Mouse (Mus musculus) right cerebral cortex, adult 2 months (tissue): ENCODE measurements around the gene Kdm2b.
A peak's percentile ranks its signal among the peaks of the same experiment; 100 is the strongest.

Experiments
- DNase-seq, 2 experiments: peaks; one replicate each; pipeline ENCODE4 v3.0.0; 2021 to 2022; ENCODE audit warnings: low spot score in 2 of 2

Kdm2b gene

DNA sequence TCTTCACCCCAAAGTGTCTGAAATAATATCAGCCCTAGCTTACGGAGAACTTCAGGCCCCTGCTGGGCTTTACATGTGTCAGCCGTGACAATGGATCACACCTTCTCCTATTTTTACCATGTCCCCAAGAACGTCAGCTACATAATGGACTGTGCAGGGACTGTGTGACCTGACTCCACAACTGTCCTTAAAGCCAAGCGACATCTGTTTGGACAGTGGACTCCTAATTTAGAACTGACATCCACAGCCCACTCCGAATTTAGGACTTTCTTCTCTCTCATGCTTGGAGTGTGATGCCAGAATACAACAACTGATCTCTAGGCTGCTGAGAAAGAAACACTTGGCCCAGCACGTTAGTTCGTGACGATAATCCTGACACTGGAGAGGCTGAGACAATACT, 62.5 kb downstream of the Kdm2b start:
- DNase-seq: no peak

DNA sequence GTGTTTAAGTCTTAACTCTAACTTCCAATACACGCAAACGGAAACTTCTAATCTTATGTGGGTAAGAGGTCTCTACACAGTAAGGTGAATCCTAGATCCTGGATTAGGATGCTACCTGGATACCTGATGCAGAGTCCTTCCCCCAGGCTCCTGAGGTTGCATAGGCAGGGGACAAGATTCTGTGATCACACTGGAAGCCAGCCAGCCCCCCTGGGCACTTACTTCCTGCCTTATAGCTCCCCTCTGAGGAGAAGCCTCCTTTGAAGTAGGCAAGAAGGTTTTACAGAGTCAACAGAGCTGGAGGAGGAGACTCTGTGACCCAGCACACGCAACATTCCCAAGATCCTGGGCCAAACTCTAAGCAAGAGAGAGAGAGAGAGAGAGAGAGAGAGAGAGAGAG, 63.3 kb downstream of the Kdm2b start:
- DNase-seq: no peak

DNA sequence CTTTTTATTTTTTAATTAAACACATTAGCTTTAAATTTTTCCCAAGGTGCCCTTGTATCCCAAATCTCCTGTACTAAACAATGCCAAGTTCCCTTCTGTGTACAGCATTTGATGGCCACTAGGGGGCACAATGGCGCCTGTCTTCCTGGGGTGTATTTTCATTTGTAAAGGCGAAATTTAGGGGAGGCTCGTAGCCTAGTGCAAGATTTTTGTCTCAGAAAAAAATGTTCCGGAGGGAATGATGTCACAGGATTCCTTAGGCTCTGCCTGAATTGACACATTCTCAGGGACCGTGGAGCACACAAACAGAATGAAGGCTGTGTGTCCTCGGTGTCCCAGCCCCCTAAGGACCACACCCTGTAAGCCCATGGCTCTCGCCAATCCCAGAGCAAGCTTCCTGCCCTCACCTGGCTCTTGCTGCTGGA, 64.1 kb downstream of the Kdm2b start:
- peak; percentile 77 to 78 for DNase-seq

DNA sequence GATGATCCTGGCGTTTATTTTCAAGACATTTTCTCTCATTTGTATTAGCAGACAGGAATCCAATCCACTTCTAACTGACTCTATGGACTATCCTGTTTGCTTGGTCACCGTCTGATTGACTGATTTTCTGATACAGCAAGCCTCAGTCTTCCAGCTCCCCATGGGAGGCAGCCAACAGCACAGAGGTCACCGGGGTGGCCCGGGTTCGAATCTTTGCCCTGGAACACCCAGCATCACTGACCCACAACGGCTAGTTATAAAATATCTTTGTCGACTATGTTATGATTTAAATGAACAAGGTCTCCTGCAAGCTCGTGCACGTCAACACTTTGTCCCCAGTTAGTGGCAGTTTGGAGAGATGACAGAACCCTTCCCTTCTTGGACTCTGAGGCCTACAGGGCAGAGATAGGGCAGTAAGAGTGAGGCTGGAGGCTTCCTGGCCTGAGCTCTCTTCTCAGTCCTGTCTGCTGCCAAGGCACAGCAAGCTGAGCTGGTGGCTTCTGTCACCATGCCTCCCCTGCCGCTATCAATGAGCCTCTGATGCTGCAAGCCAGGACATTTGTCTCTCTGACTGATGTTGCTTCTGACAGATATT, 65.7 kb downstream of the Kdm2b start:
- no peak for DNase-seq

DNA sequence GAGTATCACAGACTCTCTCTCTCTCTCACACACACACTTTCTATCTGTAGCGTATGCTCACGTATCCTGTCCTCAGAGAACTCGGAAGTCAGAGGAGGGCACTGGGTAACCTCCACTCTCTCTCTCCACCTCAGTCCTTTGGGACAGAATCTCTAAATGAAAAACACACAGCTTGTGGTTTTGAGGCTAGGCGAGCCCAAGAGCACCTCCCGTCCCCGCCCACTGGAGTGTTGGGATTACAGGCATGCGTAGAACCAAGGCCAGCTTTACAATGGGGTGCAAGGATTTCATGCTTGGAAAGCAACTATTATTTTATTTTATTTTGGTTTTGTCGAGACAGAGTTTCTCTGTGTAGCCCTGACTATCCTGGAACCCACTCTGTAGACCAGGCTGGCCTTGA, 67.7 kb downstream of the Kdm2b start:
- DNase-seq: no peak

DNA sequence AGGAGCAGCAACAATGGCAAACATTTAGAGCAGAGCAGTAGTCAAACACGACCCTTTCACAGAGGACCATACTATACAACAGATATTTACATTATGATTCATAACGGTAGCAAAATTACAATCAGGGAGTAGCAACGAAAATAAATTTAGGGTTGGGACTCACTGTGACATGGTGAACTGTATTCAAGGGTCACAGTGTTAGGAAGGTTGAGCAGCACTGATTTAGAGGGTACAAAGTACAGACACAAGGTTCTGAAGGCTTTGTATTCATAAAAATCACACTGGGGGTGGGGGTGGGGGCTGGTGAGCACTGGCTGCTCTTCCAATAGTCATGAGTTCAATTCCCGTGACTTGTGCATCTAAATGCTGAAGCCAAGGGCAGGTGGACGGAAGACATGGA, 69.1 kb downstream of the Kdm2b start:
- no peak for DNase-seq

DNA sequence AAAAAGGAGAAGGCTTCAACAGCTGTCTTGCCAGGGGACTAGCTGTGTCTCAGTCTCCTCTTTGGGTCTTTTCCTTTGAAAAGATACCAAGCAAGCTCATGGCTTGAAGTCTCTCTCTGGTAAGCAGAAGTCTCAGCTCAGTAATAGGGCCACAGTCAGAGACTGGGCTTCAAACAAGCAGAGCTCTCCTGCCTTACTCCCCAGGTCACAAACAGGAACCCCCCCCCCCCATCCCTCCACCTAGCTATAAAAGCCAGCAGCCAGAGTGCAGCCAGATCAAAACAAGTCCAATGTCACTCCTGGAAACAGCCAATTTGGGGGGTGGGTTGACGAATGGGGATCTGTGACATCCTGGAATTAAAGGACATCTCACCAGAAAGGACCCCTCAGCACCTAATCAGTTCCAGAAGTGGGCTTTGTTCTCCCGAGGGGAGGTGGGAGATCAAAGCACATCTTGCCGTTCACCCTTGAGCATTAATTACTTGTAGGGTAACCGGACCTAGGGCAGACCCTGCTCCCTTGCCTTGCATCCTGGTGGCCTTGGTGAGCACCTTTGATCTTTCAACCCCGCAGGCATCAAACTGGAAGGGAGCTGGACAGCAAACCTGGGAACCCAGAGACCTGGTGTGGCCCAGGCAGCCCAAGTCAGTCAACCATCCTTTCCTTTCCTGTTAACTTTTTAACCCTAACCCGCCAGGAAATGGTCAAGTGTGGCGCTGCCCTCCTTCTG, 71.5 kb downstream of the Kdm2b start:
- DNase-seq: no peak

DNA sequence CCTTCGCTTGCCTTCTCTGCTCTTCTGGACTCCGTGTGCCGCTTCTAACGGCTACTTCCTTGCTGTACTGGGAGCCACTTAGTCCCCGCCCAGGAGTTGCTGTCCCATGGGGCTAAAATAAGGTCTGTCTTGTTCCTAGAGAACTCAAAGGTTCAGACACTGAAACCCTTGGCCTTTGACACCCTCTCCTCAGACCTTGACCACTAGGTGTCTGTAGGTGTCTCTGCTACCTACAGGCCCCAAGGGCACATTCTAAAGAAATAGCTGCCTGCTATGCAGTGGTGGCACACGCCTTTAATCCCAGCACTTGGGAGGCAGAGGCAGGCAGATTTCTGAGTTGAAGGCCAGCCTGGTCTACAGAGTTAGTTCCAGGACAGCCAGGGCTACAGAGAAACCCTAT, 73.5 kb downstream of the Kdm2b start:
- no peak for DNase-seq

DNA sequence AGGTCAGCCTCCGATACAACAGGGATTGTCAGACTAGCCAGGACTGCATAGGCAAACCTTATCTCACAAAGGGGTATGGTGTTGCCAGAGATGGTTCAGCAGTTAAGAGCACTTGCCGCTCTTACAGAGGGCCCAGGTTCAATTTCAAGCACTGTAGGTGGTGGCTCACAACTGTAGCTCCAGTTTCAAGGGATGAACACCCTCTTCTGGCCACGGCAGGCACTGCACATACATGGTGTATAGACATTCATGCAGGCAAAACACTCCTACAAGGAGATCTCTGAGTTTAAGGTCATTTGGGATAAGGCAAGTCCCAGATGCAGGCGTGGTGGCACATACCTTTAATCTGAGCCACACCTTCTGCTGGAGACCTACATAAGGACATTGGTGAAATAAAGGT, 76.8 kb downstream of the Kdm2b start:
- DNase-seq: no peak

DNA sequence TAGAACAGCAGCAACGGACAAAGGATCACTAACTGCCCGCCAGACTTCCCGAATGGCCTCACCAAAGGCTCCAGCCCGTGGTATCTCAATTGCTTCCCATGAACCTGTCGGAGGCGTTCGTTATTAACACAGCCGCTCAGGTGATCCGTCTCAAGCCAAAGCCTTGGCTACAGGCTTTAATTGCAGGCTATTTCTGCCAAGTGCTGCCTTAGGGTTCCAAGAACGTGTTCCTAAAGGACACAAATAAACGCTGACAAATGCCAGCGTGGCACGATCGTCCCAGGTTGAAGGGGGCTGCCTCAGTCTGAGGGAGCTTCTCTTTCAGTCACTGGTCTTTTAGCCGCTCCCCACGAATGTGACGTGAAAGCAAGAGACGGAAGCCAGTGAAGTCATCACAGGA, 80.1 kb downstream of the Kdm2b start:
- no peak for DNase-seq

DNA sequence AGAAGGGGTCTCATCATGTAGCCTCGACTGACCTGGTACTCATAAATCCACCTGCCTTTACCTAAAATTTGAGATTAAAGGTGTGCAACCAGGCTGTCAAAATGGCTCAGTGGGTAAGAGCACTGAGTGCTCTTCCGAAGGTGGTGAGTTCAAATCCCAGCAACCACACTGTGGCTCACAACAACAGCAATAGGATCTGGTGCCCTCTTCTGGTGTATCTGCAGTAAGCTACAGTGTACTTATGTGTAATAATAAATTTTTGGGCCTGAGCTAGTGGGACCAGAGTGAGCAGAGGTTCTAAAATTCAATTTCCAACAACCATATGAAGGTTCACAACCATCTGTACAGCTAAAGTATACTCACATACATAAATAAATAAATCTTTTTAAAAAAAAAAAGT, 81.6 kb downstream of the Kdm2b start:
- no peak for DNase-seq

DNA sequence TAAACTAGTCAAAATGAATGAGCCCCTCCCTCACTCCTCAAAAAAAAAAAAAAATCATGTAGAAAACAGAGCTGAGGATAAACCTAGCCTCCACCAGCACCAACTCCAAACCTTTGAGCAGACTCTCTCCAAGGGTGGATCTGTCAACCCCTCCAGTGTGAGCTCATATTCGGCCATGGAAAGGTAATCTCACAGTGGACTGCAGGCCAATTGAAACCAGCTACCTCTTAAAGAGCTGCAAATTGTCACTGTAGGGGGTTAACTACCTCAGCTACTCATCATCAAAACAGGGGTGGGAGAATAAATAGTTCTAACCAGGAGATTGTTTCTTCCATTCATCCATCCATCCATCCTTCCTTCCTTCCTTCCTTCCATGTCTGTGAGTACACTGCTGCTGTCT, 82.4 kb downstream of the Kdm2b start:
- no peak for DNase-seq

DNA sequence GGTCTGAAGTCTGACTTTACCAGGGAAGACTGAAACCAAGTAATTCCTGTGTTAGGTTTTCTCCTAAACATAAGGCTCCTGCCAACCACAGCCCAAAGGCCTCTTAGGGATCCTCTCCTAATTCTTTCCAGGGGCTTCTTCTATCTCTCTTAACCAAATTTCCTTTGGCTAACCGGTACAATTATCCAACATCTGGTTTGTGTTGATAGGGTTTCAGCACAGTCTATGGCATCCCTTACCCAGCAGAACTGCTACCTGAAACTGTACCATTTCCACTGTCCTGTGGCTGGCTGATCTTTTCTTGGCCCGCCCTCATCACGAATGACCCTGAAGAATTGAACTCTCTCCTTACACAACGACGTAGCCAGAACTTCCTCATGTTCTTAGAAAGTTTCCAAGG, 86.5 kb downstream of the Kdm2b start:
- no peak for DNase-seq

DNA sequence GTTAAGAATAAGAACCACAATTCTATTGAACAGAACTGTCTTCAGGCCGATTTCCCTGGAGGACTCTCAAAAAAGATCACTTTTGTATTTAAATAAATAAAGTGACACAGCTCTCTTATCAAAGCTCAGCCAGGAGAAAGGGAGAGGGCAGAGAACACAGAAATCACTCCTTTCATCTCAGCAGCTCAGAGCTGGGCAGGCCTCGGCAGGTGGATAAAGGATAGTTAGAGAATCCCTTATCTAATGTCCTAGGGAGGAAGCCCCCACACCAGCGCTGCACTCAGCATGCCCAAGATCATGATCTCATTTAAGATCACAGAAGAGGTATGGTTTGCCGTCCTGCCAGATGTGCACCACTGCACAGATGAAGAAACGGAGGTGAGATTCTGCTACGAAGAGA, 87.4 kb downstream of the Kdm2b start:
- DNase-seq: no peak

DNA sequence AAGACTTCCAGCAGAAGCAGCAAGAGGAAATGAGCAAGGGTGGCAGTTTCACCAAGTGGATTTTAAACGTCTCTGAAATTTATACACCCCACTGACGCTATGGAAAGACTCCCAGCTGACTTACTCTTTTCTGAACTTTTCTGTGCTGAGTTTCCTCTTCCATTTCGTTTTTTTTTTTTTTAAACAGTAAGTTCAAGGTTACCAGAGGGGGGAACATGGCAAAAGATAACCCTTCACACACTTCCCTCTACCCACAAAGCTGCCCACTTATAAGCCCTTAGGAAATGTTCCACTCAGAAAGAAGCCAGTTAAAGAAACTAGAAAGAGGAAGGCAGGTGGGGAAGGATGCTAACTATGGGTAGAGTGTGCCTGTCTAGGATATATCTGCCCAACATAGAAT, 88.0 kb downstream of the Kdm2b start:
- DNase-seq: no peak

DNA sequence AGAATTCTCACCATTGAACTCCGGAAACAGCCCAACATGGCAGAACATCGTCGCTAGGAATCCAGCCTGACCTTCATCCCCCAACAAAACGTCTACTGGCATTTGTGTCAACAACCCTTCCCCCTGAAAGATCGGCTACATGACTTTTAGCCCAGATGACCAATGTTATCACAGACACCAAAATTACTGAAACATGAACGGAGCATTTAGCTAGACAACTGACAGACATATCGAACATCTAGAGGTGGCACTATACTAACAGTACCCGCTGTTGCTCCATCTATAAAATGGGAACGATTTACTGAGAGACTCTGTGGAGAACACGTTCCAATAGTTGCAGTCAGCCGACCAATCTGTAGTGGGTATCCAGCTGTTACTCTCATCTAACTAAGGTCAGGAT, 88.4 kb downstream of the Kdm2b start:
- DNase-seq: no peak

DNA sequence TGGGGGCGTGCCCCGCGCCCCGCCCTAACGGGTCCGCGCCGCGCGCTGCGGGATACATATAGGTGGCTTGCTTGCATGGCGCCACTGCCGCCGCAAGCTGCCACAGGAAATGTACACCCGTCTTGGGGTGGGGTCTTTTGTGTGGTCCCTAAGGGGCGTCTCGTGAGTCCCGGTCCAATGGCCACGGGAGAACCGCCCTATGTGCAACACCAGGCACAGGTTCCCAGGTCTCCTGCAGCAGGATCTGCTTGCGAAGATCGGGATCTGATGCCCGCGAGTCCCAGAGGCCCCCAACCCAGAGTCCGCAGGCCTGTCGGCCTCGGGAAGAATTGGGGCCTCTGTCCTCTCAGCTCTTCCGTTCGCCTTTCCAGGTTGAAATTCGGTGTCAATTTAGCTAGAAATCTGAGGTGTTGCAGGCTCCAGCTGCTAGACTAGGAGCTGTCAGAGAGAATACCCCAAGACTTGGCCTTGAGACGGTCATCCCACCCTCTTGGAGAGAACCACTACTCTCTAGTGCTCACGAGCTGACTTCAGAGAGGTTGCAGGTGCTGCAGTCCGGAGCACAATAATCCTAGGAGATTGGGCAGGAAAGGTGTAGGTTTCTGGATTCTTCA, 89.0 kb downstream of the Kdm2b start:
- no peak for DNase-seq

DNA sequence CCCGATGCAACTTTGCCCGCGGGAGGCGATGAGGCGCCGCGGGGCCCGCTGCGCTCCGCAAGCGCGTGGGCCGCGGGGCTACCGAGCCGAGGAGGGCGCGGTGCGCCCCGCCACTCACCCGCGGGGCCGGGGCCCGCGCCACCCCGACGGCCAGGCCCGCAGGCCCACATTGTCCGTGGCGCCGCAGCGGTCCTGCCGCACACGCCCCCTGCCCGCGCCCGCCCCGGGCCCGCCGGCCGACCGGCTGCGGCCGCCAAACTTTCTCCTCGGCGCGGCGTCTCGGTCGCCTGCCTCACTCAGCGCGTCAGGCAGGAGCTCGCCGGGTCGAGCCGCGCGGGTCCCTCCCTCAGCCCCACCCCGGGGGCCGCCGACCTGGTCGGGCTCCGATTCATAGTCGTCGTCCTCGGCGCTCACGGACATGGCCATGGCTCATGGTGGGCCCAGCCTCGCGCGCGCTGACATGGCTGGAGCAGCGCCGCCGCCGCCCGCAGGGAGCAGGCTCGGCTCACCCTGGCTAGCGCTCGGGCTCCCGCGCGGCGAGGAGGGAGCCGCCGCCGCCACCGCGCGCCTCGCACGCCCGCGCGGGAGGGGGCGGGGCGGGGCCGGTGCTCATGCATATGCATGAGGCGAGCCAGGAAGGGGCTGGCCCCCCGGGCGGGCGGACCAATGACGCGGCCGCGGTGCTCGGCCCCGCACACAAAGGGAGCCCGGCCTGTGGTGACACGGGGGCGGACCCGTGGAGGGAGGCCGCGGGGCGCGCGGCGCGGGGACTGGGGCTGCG, 89.7 kb downstream of the Kdm2b start:
- peak; percentile 69 to 75 for DNase-seq

DNA sequence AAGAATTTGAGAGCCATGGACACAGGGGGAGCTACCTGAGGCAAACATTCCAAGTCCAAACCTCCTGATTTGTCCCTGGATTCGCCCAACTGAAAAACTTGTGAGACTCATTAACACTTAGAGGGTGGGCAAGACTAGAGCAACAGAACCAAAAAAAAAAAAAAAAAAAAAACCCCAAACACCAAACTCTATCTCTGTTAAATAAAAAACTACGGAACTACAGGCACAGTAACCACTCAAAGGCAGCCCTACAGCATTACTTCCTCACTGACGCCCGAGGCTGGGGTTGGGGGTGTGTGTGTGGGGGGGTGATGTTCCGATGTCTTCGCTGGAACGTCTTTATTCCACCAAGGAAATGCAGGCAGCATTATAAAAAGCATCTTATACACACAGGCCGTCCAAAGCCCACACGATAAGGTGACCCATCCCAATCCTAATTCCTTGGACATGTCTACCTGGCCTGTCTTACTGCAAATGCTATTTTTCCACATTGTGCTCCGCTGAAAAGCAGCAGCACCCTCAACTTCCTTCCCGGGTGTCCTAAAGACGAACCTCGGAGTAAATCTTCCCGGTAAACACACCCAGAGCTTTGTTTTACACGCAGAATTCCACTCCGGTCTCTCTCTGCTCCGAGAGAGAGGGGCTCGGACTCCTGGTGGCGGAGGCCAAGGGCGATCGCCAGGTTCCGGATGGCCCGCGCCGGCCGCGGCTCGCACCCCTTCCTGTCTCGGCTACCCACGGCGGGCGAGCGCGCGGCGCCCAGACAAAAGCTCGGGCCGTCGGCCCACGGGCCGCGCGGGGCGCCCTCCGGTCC, 90.5 kb downstream of the Kdm2b start:
- DNase-seq: no peak

DNA sequence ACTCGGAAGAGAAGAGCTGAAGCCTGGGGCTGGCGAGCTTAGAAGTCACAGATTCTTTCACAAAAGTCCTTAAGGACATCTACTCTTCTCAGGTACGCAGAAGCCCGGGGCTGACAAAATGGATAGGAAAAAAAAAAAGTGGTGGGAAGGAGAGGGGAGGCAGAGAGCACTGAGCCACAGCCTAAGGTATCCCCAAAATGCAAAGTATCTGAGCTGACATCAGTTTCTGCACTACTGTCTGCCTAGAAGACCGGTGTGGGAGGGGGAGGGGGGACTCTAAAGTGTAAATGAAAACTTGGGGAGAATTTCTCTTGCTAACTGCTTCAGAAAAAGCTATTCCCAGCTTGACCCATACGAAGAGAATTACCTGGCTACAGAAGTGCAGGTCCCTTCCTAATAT, 91.5 kb downstream of the Kdm2b start:
- DNase-seq: no peak

DNA sequence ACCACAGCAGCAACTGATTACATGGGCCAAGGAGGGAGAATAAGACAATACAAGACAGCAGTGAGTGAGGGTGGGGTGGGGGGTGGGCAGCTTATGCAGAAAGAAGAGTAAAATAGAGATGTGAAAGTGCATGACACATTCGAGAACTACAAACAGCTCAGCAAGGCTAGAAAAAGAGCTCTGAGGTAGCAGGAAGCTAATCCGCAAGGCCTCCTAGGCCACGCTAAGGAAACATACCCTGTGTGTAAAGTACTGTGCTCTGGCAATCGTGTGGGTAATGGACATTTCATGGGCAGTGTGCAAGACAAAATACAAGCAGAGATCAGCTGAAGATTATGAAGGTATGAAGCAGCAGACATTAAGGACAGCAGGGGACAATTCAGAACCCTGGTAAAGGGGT, 94.8 kb downstream of the Kdm2b start:
- DNase-seq: no peak
